Mouse (Mus musculus) CH12.LX (cell line): ENCODE data around the gene Psmd14. TPM values are rescaled to one million over a fixed set of nuclear protein-coding genes. Genes with fewer than 3 reads are reported as not detected.
A peak's percentile ranks its signal among the peaks of the same experiment; 100 is the strongest.

Experiments used
- DNase-seq: peaks from one replicate; pipeline ENCODE4 v3.0.0-alpha.2; 2013; ENCODE audit errors: extremely low read depth
- H3K27ac ChIP-seq: 2 replicates; pipeline ENCODE4 v1.5.1; 2012; ENCODE audit warnings: low read depth, mild to moderate bottlenecking, control low read depth, moderate library complexity; ENCODE audit not compliant: insufficient read depth
- H3K27me3 ChIP-seq: replicated peaks from 2 replicates; pipeline ENCODE3; 2012; ENCODE audit warnings: inconsistent platforms
- H3K36me3 ChIP-seq, 2 experiments: replicated peaks in 1 of 2; 2 replicates each; pipeline versions ENCODE3 to v1.6.1; 2012; ENCODE audit warnings: inconsistent platforms in 1 of 2, low read length in 1 of 2, mild to moderate bottlenecking in 1 of 2, mixed read lengths in 1 of 2, moderate library complexity in 1 of 2; ENCODE audit not compliant: control insufficient read depth in 1 of 2, insufficient read depth in 1 of 2
- H3K4me1 ChIP-seq, 2 experiments: 2 replicates each; pipeline ENCODE4 v1.6.1; 2012; ENCODE audit warnings: inconsistent platforms in 1 of 2, moderate library complexity in 1 of 2; ENCODE audit not compliant: insufficient read depth in 2 of 2, control insufficient read depth in 1 of 2
- H3K4me2 ChIP-seq: 2 replicates; pipeline ENCODE4 v1.6.1; 2012; ENCODE audit warnings: low read depth, mild to moderate bottlenecking, control low read depth; ENCODE audit not compliant: poor library complexity, insufficient read depth, severe bottlenecking
- H3K4me3 ChIP-seq, 3 experiments: fragments of 150-350 bp in 1 of 3; sonication (generic) in 1 of 3; replicated peaks in 1 of 3; 2 replicates each; pipeline versions ENCODE3 to v1.5.1; 2011 to 2012; ENCODE audit warnings: low read depth in 2 of 3, low read length in 2 of 3, mild to moderate bottlenecking in 2 of 3, moderate library complexity in 2 of 3, control low read depth in 1 of 3, improper control_type of control experiment in 1 of 3, inconsistent platforms in 1 of 3, mixed read lengths in 1 of 3; ENCODE audit not compliant: poor library complexity in 1 of 3
- H3K79me2 ChIP-seq: replicated peaks from 2 replicates; pipeline ENCODE4 v1.6.1; 2012; ENCODE audit warnings: mild to moderate bottlenecking, moderate library complexity; ENCODE audit not compliant: control insufficient read depth, poor library complexity, insufficient read depth, severe bottlenecking; ENCODE audit errors: extremely low read depth
- H3K9ac ChIP-seq: 2 replicates; pipeline ENCODE4 v1.6.1; 2012; ENCODE audit warnings: low read depth, mild to moderate bottlenecking, control low read depth, moderate library complexity; ENCODE audit not compliant: insufficient read depth
- H3K9me3 ChIP-seq: replicated peaks from 2 replicates; pipeline ENCODE3; 2012; ENCODE audit warnings: low read length, inconsistent platforms, mixed read lengths
- BHLHE40 ChIP-seq: IDR thresholded peaks from 2 replicates; pipeline ENCODE4 v1.6.1; 2011; ENCODE audit warnings: mild to moderate bottlenecking, low read depth, low read length, improper control_type of control experiment
- CHD1 ChIP-seq: IDR thresholded peaks from 2 replicates; pipeline ENCODE4 v1.6.1; 2012; ENCODE audit warnings: low read depth, low read length, improper control_type of control experiment, inconsistent platforms
- ELF1 ChIP-seq: IDR thresholded peaks from 2 replicates; pipeline ENCODE4 v1.6.1; 2014; ENCODE audit warnings: low read depth, mild to moderate bottlenecking, inconsistent platforms, low read length, improper control_type of control experiment
- EP300 ChIP-seq: IDR thresholded peaks from 2 replicates; pipeline ENCODE4 v1.6.1; 2011; ENCODE audit warnings: low read length, improper control_type of control experiment
- IRF4 ChIP-seq: IDR thresholded peaks from 2 replicates; pipeline ENCODE4 v1.6.1; 2014; ENCODE audit warnings: low read depth, mild to moderate bottlenecking, inconsistent platforms, low read length, improper control_type of control experiment
- JUND ChIP-seq: conservative IDR thresholded peaks from 2 replicates; pipeline ENCODE4 v1.6.1; 2011; ENCODE audit warnings: low read depth, low read length, improper control_type of control experiment
- KAT2A ChIP-seq: IDR thresholded peaks from 2 replicates; pipeline ENCODE4 v1.6.1; 2012; ENCODE audit warnings: low read length, improper control_type of control experiment, inconsistent platforms; ENCODE audit not compliant: insufficient replicate concordance
- MAX ChIP-seq: IDR thresholded peaks from 2 replicates; pipeline ENCODE4 v1.6.1; 2011; ENCODE audit warnings: low read length, improper control_type of control experiment
- MAZ ChIP-seq: IDR thresholded peaks from 2 replicates; pipeline ENCODE4 v1.6.1; 2012; ENCODE audit warnings: low read depth, mild to moderate bottlenecking, inconsistent platforms, low read length, improper control_type of control experiment, moderate library complexity
- MEF2A ChIP-seq: IDR thresholded peaks from 2 replicates; pipeline ENCODE4 v1.6.1; 2014; ENCODE audit warnings: low read depth, mild to moderate bottlenecking, inconsistent platforms, low read length, improper control_type of control experiment, borderline replicate concordance
- MXI1 ChIP-seq: IDR thresholded peaks from 2 replicates; pipeline ENCODE4 v1.6.1; 2011; ENCODE audit warnings: mild to moderate bottlenecking, low read depth, low read length, improper control_type of control experiment
- NELFE ChIP-seq: IDR thresholded peaks from 2 replicates; pipeline ENCODE4 v1.6.1; 2011; ENCODE audit warnings: low read depth, low read length, improper control_type of control experiment
- PAX5 ChIP-seq: IDR thresholded peaks from 2 replicates; pipeline ENCODE4 v1.6.1; 2012; ENCODE audit warnings: low read length, inconsistent platforms, mixed read lengths
- POLR2A ChIP-seq: IDR thresholded peaks from 2 replicates; pipeline ENCODE4 v1.6.1; 2011; ENCODE audit warnings: low read depth, mild to moderate bottlenecking, improper control_type of control experiment, low read length
- RAD21 ChIP-seq: IDR thresholded peaks from 2 replicates; pipeline ENCODE4 v1.6.1; 2011; ENCODE audit warnings: low read depth, mild to moderate bottlenecking, low read length, improper control_type of control experiment, moderate library complexity
- RCOR1 ChIP-seq: conservative IDR thresholded peaks from 2 replicates; pipeline ENCODE4 v1.6.1; 2012; ENCODE audit warnings: low read depth, mild to moderate bottlenecking, inconsistent platforms, low read length, improper control_type of control experiment
- SIN3A ChIP-seq: IDR thresholded peaks from 2 replicates; pipeline ENCODE4 v1.6.1; 2012; ENCODE audit warnings: low read length, improper control_type of control experiment, inconsistent platforms
- TBP ChIP-seq: conservative IDR thresholded peaks from 2 replicates; pipeline ENCODE4 v1.6.1; 2011; ENCODE audit warnings: low read depth, low read length, improper control_type of control experiment
- USF1 ChIP-seq: IDR thresholded peaks from 2 replicates; pipeline ENCODE4 v1.6.1; 2014; ENCODE audit warnings: low read depth, mild to moderate bottlenecking, inconsistent platforms, low read length, improper control_type of control experiment
- USF2 ChIP-seq: conservative IDR thresholded peaks from 2 replicates; pipeline ENCODE4 v1.6.1; 2011; ENCODE audit warnings: low read depth, low read length, improper control_type of control experiment
- ZKSCAN1 ChIP-seq: IDR thresholded peaks from 2 replicates; pipeline ENCODE4 v1.6.1; 2012; ENCODE audit warnings: low read depth, inconsistent platforms, low read length, improper control_type of control experiment, borderline replicate concordance
- ZMIZ1 ChIP-seq: IDR thresholded peaks from 2 replicates; pipeline ENCODE4 v1.6.1; 2012; ENCODE audit warnings: low read depth, mild to moderate bottlenecking, inconsistent platforms, low read length, improper control_type of control experiment
- ZNF384 ChIP-seq: IDR thresholded peaks from 2 replicates; pipeline ENCODE4 v1.6.1; 2012; ENCODE audit warnings: low read depth, low read length, improper control_type of control experiment, inconsistent platforms
- dilution Hi-C: fragments of 300-500 bp; cut with MboI; formaldehyde crosslinking; loops from 2 replicates; pipeline ENCODE4 v1.14.3; 2020; ENCODE audit warnings: low sequenced_read_pairs; ENCODE audit not compliant: extremely low pct_unique_long_range_greater_than_20kb, extremely low pct_ligation_motif_present
- in situ Hi-C: fragments of 300-500 bp; cut with MboI; formaldehyde crosslinking; loops from 3 replicates; pipeline ENCODE4 v1.14.3; 2019; ENCODE audit warnings: low sequenced_read_pairs, low pct_ligation_motif_present, low pct_unique_long_range_greater_than_20kb, mixed read lengths
- polyA plus RNA-seq: library from polyadenylated mRNA; unstranded; fragments of >175 nt; gene quantifications from 2 replicates; pipeline ENCODE4 v1.2.1, GENCODE M21; 2012; ENCODE audit warnings: low read depth; ENCODE audit not compliant: insufficient read length
- total RNA-seq, 2 experiments: library from RNA; depleted of rRNA; stranded (reverse); fragments of 300-350 nt in 1 of 2; fragments of >200 nt in 1 of 2; gene quantifications; 2 replicates each; pipeline ENCODE4 v1.2.3; 2012 to 2014

Psmd14 gene
- total and polyA plus RNA-seq, 3 experiments: 159 to 418 (median 267) TPM

DNA sequence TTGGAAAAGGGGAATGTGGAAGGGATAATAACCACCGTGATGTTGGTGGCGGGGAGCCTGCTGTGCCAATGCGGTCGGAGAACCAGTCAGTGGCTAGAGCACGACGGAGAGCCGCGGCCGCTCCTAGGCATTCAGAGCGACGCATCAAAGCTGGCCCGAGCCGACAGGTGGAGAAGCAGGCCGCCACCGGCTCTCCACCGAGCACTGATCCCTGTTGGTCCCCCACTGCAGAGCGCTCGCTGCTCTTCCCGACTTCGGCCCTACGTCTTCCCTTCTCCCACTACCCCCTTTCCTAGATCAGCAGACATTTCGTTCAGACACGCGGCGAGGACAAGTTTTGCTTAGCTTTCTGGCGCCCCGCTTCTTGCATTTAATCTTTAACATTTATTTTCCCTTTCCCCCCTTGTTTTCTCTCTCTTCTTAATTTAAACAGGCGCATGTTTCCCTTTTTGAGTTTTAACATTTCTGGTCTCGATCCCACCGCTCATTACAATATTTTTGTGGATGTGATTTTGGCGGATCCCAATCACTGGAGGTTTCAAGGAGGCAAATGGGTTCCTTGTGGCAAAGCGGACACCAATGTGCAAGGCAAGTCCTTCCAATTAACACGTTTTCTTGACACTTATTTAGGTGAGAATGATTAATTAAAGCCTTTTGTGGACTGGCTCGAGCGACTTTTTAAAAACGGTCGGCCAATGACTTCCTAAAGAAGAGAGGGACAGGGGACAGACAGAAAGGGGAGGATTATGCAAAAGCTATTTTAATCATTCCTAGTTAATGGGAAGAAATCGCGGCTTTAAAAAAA lies 94.2 kb downstream of the Psmd14 start:
- Histone ChIP-seq H3K4me3 (no peak overlapping the region), H3K9me3 (peaks cover 9% of the 10 kb centered on the region), H3K27ac (no peak overlapping the region), H3K27me3 (no peaks in the 10 kb centered on the region), H3K79me2 (no peaks in the 10 kb centered on the region), H3K4me2 (no peak overlapping the region), H3K9ac (no peak overlapping the region), H3K4me1 (peaks cover 0 to 8% of the 10 kb centered on the region in 2 experiments; a peak in 2 of 4 replicates), H3K36me3 (peaks cover 3 to 14% of the 10 kb centered on the region in 2 experiments)
- in situ Hi-C loops (no loop called here), dilution Hi-C loops (no loop called here)
- no peak for DNase-seq
- TF ChIP-seq USF2: no peak
- TF ChIP-seq EP300: no peak
- no peak for TF ChIP-seq TBP
- TF ChIP-seq BHLHE40: no peak
- TF ChIP-seq IRF4: no peak

DNA sequence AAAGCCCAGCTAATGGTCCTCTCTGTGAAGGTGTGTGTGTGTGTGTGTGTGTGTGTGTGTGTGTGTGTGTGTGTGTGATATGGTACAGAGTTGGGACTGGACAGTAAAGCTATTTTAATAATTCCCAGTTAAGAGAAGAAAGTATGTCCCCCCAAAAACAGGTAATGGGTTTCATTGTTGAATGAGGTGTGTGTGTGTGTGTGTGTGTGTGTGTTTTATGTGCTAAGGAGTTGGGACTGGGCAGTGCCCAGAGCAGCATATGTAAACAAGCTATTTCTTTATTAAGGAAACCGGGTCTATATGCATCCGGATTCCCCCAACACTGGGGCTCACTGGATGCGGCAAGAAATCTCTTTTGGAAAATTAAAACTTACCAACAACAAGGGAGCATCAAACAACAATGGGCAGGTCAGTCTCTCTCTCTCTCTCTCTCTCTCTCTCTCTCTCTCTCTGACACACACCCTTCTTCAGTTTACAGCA lies 94.9 kb downstream of the Psmd14 start:
- dilution Hi-C loops: no loop called here
- H3K27me3 ChIP-seq: no peaks in the 10 kb centered on the region

DNA sequence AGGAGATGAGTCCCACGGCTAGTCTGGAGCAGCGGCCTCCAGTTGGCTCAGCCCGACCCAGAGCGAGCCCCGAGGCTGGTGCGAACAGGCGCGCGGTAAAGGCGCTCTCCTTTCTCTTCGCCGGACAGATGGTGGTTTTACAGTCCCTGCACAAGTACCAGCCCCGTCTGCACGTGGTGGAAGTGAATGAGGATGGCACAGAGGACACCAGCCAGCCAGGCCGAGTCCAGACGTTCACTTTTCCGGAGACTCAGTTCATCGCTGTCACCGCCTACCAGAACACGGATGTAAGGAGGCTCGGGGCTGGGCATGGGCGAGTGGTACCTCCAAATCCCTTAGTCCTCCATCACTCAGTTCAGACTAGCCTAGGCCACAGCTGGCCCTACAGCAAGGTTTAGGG lies 95.7 kb downstream of the Psmd14 start:
- TF ChIP-seq PAX5 (no peak), ZNF384 (no peak), POLR2A (peak; percentile 39; the same call in 1 of the 2 replicates), ZMIZ1 (no peak), ELF1 (0 out of 2 replicates have a peak, but pooled peaks have one; percentile 10), BHLHE40 (0 out of 2 replicates have a peak, but pooled peaks have one; percentile 5), SIN3A (0 out of 2 replicates have a peak, but pooled peaks have one; percentile 46), RCOR1 (no peak), MAZ (no peak), KAT2A (0 out of 2 replicates have a peak, but pooled peaks have one; percentile 19), MAX (peak; percentile 51; the same call in 1 of the 2 replicates), JUND (no peak), CHD1 (0 out of 2 replicates have a peak, but pooled peaks have one; percentile 46), NELFE (peak; percentile 26; the same call in 1 of the 2 replicates), MXI1 (no peak; the same call in 1 of the 2 replicates), MEF2A (no peak), EP300 (no peak)
- H3K4me1 ChIP-seq: peaks cover 0 to 8% of the 10 kb centered on the region in 2 experiments; a peak in 2 of 4 replicates
- peak overlapping the region; percentile 34 for H3K9ac ChIP-seq
- H3K9me3 ChIP-seq: peaks cover 20% of the 10 kb centered on the region
- H3K27me3 ChIP-seq: no peaks in the 10 kb centered on the region
- H3K27ac ChIP-seq: peak overlapping the region; percentile 31
- in situ Hi-C loops: no loop called here
- dilution Hi-C loops: no loop called here
- H3K36me3 ChIP-seq: peaks cover 10 to 16% of the 10 kb centered on the region in 2 experiments
- H3K4me2 ChIP-seq: peak overlapping the region; percentile 34
- DNase-seq: no peak
- H3K4me3 ChIP-seq: peak overlapping the region in 2 of 3 experiments; percentile 22 to 44
- no peaks in the 10 kb centered on the region for H3K79me2 ChIP-seq

More for the DNA sequence above, 94.9 kb downstream of the Psmd14 start:
- Histone ChIP-seq H3K36me3 (peaks cover 5 to 10% of the 10 kb centered on the region in 2 experiments), H3K27ac (no peak overlapping the region), H3K9me3 (peaks cover 12% of the 10 kb centered on the region), H3K4me2 (no peak overlapping the region), H3K4me1 (peaks cover 0 to 8% of the 10 kb centered on the region in 2 experiments; a peak in 2 of 4 replicates), H3K79me2 (no peaks in the 10 kb centered on the region), H3K9ac (peak overlapping the region; percentile 34; the same call in 1 of the 2 replicates), H3K4me3 (no peak overlapping the region)
- DNase-seq: no peak
- TF ChIP-seq ZKSCAN1: no peak
- TF ChIP-seq USF1: no peak
- TF ChIP-seq MAX: no peak
- TF ChIP-seq RAD21: no peak
- TF ChIP-seq ELF1: no peak
- no peak for TF ChIP-seq RCOR1
- in situ Hi-C loops: no loop called here
